Mouse (Mus musculus): ENCODE measurements at regions not wholly inside any gene's neighbourhood (a gene's known extent, or its start where the extent isn't known, plus 50 kb on each side); places are given as distances from the start of the nearest gene placed in this dataset.

DNA sequence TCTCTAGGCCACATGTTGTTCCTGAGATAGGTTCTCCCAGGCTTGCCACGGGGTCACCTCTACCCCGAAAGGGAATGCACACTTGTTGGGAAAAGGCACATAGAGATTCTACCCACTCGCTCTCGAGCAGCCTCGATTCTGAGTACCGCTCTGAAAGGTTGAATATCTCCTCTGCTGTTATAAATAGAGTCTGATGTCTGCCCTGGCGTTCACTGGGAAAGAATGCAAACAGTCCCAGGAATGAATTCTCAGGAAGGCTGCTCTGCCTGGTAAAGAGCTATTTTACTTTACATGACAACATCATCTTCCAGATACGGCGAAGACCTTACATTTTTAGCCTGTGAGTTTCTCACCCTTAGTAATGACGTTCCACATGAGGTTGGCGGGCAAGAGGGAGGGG is 116.1 kb upstream of the Ccn2 start:
- TF ChIP-seq CTCF (IDR thresholded peaks at IDR 0.05; ENCODE audit: insufficient read depth, low read length) = no peak
- no peak for TF ChIP-seq POLR2A (IDR thresholded peaks at IDR 0.05; ENCODE audit: borderline replicate concordance, extremely low read depth, low read depth, low read length)
